Mouse (Mus musculus): ENCODE data around the gene Fut9.

Gene Fut9

DNA sequence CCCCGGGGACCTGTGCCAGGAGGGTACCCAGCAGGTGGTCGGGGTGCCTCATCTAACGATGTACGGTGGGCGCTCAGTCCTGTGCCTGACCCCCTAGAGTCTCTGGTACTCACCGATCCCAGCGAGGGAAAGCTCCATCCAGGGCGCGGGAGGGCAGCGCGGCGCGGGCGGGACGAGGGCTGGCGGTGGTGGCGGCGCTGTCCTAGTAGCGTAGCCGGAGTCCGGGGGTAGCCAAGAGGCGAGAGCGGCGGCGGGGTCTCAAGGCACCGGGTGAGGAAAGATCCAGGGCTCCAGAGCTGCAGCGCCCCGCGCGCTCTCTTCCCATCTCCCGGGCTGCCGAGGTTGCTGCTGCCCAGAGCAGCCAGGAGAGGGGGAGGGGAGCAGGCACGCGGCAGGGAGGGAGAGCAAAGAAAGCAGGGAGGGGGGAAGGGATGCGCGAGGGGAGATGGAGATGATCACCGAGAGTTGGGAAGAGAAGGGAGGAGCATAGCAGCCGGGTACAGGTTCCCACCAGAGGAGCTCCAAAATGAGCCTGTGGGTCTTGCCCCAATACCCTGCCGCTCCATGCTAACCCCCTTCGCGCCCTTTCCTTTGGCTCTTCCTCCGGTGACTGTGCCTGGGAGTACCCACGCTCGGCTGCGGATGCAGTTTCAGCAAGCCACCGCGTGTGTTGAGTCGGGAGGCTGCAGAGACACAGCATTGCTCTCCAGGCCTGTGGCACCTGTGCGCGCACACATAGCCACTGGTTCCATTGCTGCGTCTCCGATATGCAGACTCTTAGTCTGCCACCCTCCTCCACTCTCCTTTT, at the start of gene Fut9:
Gene Fut9 (minus strand): TSS at position 769 of the 808 bp plus-strand sequence.
- peak; percentile 89 to 91 for DNase-seq

DNA sequence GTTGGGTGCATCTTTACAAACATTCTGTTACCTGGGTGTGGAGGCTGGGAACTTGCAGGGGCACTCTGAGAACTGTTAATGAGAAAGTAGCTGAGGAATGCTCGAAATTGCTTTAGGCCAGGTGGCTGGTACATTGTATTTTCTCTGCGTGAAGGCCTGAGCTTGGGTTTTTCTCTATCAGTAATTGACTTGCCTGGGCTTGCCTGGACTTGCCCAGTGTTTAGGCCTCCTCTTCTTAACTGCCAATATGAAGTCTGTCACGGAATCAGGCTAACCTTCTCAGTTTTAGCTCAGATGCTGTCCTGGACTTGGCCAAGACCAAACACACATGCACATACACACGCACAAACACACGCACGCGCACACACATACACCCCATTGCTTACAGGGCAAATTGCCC, 15.7 kb upstream of the Fut9 start:
- DNase-seq: no peak

DNA sequence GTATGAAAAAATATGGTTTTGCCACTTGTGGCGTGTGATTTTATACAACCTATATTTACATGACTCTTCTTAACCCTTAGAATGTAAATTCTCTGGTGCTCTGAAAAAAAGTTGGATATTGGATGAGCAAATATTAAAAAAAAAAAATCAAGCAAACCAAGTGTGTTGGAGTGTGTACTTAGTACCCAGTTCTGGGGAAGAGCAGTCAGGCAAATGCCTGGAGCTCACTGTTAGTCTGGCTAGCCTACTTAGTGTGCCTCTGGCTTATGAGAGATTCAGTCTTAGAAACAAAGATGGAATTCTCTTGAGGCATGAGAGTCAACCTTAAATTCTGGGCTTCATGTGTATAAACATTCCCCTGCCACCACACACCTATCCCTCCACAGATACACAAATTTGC, 13.3 kb upstream of the Fut9 start:
- no peak for DNase-seq

DNA sequence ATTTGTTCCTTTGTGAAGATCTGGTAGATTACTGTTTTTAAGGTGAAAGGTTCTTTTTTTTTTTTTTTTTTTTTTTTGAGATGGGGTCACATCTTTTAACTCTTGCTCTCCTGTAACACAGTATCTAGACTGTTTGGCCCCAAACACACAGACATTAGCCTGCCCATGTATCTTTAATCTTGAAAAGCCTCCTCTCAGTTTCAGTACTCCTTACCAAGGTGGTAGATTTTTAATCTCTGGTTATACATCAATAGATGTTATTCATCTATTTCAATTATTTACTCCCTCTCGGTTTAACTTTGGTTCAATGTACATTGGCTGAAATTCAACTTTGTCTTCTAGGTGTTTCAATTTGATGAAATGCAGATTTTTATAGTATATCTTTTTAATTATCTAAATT, 10.0 kb upstream of the Fut9 start:
- no peak for DNase-seq

DNA sequence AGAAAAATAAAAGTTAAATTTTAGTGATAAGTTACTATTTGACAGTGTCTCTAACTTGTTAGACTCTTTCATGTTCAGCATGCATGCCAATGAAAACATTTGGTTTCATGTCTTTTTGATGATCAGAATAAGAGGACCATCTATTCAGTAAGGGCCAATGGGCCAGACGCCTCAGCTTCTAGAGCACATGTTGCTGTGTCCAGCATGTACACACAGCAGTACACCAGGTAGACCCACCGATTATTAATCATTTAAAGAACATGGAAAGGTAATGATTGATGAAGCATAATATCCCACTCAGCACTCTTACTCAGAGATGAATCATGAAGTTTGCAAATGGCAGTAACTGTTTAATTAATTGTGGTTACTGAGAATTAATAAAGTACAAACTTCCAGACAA, 1.7 kb upstream of the Fut9 start:
- DNase-seq: no peak

DNA sequence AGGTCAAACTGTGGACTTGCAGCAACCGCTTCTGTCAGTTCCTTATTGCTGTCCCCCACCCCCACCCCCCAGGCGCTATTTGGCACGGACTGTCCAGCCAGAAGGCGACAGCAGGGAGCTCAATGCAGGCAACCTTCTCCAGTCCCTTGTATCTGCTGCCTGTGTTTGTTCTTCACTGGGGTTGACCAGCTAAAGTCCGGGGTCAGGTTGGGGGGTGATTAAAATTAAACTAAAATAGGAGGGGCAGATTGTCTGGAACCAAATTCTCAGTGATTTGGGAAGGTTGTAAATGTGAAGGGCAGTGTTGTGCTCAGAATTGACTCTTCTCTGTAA, 206 bp upstream of the Fut9 start:
- DNase-seq: no peak

DNA sequence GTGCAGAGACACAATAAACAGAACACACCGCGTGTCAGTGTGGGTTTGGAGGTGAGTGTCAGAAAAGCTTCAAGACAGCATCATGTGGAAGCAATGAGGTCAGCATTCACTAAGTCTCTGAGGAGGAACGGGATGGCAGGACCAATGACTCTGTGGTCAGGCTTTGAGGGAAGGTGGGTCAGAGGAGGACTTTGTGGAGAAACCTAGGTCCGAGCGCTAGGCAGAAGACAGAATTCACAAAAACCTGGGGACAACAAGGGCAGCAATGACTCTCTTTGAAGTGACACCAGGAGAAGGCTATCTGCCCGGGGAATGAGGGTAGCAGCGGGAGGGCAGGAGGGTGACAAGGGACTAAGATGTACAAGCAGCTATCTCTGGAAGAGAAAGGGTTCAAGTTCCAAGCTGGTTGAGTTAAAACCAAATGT, 981 bp downstream of the Fut9 start:
- peak in 1 of 2 experiments; percentile 71 for DNase-seq

DNA sequence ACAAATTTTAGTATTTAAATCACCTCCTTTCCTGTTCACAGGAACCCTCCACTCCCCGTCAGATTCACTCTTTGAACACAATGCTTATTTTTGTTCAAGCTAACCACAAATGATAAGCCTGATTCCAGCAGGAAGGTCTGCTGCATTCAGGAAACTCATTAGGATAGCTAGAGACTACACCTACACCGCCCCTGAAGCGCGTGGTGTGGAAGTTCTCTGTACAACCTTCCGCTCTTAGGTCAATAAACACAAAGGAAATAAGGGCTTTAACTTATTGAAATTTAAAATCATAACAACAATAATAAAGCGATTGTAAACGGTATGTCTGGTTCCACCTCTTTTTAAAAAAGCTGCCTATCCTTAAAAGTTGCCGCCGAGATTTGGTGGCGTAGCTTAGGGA, 1.6 kb downstream of the Fut9 start:
- DNase-seq: peak; percentile 31 to 37

DNA sequence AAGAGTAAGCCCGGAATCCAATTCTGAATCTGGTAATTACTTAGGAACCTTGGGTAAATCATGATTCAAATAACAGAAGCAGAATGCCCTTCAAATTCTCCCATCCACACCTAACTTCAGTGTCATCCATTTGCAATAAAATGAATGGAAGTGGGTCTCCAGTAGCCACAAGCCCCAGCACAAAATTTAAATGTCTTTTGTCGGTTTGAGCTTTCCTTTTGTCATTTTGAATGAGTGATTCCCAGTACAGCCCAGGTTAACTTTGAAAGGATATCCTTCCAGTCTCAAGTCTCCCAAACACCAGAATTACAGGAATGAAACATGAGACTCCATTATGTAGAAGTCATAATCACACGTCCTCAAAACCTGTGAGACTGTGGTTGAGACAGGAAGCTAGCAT, 3.9 kb downstream of the Fut9 start:
- no peak for DNase-seq

DNA sequence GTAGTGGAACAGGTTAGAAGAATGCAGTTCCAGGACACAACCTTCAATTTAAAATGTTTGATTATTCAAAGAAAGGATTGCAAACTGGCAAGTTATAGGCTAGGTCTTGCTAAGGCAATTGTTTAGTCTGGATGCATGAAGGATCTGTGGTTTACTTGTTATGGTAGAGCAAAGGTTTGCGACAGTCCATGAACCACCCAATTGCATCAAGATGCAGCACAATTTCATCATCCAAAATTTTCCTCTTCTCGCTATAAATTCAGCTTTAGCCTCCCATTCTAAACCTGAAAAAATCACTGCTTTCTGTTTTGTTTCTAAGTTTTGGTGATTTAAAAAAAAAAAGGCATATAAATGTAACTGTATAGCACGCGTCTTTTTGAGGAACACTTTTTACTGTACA, 14.8 kb downstream of the Fut9 start:
- DNase-seq: no peak

DNA sequence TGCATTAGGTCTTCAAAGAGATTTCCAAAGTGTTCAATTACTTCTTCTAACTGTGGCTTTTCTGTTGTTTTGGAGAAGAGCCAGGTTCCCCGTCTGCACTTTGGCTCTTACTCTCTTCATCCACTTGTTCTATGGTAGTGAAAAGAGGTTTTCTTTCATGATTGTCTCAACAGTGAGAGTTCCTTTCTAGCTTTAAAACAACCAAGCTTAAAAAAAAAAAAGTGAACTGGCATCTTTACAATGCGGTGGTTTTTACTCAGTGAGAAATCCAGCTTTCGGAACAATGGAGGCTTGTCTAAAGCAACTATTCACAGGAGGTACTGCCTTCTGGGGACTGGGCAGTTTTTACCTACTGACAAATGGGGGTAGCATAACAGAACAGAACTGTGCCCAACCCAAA, 31.4 kb downstream of the Fut9 start:
- DNase-seq: peak; percentile 42 to 55

DNA sequence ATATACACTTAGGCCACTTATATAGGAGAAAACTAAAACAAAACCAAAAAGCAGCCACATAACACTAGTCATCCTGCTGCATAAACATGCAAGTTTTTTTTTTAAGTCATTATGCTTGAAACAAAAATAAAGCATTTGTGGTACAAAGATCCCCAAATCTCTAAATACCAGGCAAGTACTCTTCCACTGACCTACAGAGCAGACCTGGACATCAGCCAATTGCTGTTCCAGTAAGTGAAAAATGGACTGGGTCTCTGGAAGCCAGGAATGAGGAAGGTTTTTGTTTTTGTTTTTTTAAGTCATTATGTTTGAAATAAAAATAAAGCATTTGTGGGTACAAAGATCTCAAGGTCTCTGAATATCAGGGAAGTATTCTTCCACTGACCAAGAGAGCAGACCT, 37.0 kb downstream of the Fut9 start:
- peak; percentile 57 to 58 for DNase-seq

DNA sequence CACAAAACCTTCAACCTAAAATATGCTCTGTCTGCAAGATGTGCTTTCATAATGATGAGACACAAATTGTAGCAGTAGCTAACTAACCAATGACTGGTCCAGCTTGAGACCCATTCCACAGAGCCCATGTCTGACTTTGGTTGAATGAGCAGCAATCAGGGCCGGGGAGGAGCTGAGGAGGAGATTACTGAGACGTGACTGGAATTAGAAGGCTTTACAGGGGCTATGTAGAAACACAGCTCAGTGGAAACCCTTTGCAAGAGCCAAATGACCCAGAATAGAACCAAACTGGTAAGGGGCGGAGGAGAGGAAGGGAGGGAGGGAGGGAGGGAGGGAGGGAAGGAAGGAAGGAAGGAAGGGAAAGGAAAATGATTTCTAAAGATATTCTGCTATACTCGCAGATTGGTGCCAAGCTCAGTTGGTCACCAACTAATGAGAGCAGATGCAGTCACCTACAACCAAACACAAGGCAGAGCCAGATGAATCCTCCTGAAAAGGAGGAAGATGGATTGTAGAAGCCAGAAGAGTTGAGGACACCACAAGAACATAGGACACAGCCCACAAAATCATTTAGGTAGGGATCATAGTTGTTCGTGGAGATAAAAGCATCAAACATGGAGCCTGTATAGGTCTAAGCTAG, 42.0 kb downstream of the Fut9 start:
- peak in 1 of 2 experiments; percentile 19 for DNase-seq

DNA sequence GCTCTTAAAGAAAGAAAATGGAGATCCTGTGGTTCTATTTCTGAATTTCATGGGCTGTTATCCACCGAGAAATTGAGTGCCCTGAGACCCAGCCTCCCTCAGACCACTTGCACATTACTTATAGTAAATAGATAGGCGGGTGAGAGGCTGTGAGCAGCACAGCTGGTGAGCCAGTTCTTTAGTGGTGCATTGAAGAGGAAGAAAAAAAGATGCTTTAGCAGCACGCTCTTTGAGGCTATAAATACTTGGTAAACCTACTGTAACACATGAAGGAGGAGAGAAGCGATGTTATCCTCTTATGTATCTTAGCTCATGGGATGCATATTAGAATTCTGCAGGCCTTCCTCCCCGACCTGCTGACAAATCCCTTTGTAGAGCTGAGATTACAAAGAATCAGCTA, 58.5 kb downstream of the Fut9 start:
- DNase-seq: no peak

DNA sequence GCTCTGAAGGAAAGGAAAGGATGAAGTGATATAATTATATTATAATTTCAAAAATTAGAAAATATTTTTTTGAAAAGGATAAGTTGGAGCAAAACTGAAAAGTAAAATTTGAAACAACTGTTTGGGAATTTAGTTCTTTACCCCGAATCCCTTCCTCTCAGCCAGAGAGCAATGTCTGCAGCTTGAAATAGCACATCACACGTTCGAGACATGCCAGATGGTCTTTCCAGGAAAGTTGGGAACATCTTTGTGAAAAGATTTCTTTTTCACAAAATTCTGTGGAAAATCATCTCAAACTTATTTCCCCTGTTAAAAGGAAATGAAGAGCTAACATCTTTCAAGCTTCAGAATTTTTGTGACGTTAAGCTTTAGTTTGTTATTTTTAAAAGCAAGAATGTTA, 61.3 kb downstream of the Fut9 start:
- DNase-seq: no peak

DNA sequence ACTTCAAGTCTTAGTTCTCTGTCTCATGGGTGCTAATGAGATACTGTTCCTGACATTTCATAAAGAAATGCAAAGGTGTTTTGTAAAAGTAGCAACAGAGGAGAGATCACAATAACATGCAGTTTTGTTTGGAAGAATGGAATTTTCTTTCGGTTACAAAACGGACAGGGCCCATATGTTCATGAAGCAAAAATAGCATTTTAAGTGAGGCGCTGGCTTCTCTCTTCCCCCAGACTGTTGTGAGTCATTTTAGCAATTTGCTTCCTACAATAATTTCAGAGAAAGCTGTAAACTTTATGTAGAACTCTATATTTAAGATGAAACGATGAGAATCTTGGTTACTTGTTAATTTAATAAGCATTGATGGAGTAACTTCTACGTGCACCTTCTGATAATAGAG, 78.5 kb downstream of the Fut9 start:
- peak; percentile 29 to 30 for DNase-seq

DNA sequence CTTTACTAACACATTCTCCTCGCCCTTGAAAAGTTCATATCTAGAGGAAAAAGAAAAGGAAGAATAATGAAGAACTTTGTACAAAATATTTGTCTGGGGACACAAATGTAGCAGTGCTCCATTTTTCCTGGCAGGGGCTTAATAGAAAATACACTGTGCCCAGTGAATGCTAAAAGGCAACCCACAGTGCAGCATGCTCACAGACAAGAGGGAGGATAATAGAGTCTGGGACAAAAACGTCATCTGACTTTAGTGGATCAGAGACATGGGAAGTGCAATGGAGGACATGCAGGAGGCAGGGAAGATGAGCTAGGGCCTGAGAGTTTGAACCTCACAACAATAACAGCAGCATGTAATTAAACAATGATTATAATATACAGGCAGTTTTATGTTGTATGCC, 86.1 kb downstream of the Fut9 start:
- DNase-seq: no peak

DNA sequence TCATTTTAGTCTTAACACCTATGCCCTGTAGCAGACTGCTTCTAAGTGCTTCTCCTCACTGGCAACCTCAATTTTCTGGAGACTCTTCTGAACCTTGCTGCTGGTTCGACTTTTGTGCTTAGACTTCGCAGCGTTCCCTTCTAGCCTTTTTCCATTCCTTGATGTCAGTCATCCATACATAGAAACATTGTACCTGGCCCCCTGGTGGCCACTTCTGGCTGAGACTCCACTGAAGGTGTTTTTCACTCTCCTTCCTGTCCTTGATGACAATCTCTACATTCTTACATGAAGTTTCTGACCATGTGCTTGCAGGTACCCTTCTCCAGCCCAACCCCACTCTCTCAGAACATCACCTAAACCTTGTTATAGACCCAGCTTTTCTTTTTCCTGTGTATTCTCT, 115.1 kb downstream of the Fut9 start:
- DNase-seq: no peak

DNA sequence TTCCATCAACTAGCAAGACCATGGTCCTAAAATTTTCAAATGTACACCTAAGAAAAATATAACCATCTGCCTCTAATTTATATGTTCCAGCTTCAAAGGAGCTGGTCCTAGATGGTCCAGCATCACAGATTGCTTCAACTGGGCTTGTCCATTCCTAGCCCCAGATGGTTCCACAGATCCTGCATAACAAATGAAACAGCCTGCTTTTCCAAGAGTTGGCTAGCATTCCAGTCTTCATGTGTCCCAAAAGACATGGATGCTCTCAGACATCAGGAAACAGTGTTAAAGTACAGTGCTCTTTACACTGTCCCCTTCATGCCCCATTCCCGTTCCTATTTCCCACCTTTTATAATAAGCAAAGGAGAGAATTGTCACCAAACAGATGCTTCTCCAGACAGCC, 135.8 kb downstream of the Fut9 start:
- peak in 1 of 2 experiments; percentile 38 for DNase-seq

DNA sequence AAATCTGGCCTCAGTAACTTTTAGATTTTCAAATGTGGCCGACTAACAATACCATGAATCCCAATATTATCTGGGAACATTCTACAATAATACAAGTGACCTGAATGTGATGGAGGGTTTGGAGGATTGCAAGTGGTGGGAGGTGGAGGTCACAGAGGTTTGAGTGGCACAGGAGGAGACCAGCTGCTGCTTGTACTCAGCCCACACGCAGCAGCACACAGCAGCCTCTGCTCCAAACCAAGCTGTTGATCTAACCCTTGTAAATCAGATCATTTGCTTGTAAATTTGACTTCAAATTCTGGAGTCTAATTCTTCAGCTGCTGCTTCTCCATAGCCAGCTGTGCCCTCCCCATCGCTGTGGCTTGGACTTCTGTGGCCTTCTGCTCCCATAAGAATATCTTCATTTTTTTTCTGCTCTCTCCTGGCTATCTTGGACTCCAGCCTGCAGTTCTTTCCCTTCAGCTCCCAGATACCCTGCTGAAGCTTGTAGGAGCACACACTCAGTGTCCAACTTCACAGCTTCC, 138.8 kb downstream of the Fut9 start:
- DNase-seq: no peak

DNA sequence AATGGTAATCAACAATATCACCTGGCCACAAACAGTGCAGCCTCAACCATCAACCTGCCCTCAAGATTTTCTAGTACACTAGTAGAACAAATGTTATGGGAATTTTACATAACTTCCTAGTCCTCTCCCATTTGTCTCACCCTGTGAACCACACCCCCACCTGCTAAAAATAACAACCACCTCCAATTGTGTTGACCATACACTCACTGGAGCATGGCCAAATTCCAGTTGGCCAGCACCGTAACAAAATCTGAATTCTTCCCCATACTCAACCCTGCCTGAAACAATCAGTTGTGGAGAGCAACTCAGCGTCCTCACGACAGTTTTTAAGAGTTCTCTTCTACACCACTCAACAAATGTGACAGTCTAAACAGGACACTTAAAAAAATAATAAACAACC, 141.3 kb downstream of the Fut9 start:
- DNase-seq: peak in 1 of 2 experiments; percentile 20

DNA sequence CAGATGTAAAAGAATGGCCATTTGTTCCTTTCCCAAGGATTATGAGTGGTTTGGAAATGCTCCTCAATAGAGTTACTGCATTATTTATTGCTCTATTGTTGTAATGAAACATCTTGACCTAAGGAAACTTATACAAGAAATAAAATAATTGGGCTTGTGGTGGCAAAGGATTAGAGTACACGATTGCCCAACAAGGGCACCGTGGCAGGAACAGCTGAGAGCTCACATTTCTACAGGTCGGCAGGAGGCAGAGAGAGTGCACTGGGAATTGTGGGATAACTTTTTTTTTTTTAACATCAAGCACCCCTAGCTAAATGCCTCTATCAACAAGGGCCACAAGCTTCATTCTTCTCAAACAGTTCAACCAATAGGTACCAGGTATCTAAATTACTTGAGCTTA, 148.1 kb downstream of the Fut9 start:
- DNase-seq: no peak

DNA sequence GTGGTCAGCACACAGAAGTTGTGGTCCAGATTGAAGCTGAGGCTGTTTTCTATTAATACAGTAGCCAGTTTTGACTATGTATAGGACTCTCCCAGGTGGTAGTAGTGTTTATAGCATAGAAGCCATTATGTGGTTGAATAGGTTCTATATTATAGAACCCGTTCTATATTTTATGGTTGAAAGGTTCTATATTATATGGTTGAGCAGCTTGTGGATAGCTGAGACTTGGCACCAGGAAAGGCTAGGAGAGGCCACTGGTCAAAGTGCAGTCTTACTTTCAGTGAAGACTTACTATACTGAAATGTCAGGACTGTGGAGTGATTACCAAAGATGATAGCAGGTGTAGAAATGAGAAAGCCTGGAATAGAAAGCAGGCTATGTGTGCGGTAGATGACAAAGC, 151.9 kb downstream of the Fut9 start:
- DNase-seq: no peak

DNA sequence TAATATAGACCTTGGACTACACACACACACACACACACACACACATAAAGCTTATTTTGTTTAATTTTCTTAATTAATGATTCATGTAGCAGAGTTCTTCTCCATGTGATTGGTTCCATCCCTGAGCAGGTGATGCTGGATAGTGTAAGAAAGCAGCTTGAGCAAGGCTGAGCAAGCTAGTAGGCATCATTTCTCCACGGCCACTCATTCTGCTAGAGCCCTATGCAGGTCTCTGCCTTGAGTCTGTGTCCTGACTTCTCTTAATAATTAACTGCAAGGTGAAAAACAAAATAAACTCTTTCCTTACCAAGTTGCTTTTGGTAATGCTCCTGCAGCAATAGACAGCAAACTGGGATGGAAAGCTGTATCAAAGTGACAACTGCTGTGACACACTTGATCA, 152.5 kb downstream of the Fut9 start:
- no peak for DNase-seq

DNA sequence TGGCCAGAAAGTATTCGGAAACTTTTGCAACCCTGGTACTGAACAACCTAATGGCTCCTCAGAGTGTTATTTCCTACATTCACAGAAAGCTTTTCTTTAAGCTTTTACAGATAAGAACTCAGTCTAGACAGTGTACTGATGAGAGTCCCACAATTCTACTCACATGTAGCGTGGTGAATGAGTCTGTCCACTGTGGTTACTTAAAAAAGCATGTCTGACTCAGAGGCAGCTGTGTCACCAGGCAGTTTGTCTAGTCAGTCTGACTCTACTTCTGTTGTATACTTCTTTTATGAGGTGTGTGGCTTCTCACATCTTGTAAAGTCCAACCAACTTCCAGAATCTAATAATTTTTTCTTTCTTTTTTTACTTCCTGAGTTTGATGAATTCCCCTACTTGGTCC, 154.5 kb downstream of the Fut9 start:
- DNase-seq: no peak
